Mouse (Mus musculus): ENCODE measurements at regions not wholly inside any gene's neighbourhood (a gene's known extent, or its start where the extent isn't known, plus 50 kb on each side); places are given as distances from the start of the nearest gene placed in this dataset.
A peak's percentile ranks its signal among the peaks of the same experiment; 100 is the strongest.

DNA sequence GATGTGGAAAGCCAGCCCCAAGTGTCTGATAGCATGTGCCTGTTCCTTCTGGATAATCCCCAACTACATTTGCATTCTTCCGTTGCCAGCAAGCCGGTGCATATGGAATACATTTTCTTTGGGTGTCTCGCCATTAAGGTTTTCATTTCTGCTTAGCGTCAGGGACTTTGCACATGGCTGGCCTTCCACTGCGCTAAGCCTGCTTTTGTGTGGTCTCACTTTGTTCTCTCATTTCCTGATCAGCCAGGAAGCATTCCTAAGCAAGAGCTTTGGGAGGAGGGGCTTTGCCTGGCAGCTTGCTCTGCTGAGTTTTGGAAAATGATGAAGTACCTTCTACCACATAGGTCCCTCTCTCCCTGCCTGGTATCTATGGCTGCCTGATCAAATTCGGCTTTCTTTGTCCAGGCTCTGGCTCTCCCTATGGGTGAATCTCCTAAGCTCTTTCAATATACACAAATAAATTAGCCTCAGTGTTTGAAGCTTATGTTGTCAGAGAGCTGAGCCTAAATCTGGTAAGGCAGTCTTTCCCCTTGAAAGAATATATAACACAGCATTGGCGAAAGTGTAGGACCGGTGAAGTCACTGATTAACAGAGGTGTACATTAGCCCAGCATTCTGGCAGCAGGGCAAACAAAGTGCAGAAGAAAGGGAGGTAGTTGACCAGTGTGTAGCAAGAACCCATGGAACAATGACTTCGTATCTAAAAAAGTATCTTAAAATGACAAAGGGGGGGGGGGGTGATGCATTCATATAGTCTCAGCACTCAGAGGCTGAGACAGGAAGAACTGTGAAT, 242.8 kb upstream of the Cadm1 start:
- 56% methylated on average over 9 of the region's 9 CpGs for WGBS
- peak; percentile 30; the same call in 1 of the 2 replicates for ATAC-seq (ENCODE audit: insufficient number of reproducible peaks, insufficient read depth, low FRiP score, low read depth)
- H3K27ac ChIP-seq (ENCODE audit: low read length), result peak overlapping the region; percentile 21; the same call in 1 of the 2 replicates

DNA sequence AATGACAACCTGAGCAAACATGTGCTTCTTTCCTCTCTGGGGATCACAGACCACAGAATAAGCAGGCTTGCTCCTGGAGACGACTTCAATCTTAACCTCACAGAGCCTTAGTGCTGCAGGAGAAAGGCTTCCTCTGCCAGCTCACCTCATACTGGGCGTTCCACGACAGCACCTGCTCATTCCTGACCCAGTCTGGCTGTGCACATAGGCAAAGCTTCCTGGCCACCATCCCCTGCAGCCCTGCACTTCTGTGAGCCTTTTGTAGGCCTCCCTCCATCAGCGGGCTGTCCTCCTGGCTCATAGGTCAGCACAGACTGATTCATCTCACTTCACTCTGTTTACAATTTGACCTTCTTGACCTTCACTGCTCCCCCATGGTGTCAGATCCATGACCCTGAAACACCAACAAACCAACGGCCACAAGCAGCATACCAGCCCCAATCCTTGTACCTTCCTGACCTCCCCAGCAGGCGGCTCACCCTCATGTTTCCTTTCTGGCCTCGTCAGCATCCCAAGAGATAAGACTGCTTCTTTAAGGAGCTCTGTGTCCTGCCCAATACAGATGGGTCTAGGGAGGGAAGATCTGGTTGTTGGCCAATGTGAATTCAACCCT, 241.3 kb upstream of the Cadm1 start:
- no peak for ATAC-seq (ENCODE audit: insufficient number of reproducible peaks, insufficient read depth, low FRiP score, low read depth)
- Histone ChIP-seq H3K9me3 (ENCODE audit: control insufficient read depth, low read depth, low read length) (no peaks in the 10 kb centered on the region), H3K4me3 (ENCODE audit: low read depth, low read length) (no peak overlapping the region), H3K36me3 (ENCODE audit: control insufficient read depth, insufficient read depth, low read length) (no peaks in the 10 kb centered on the region), H3K9ac (replicated peaks; ENCODE audit: low read depth, low read length) (no peak overlapping the region), H3K4me1 (ENCODE audit: control insufficient read depth, insufficient read depth, low read length) (peaks cover 3% of the 10 kb centered on the region; the same call in 1 of the 2 replicates), H3K27me3 (ENCODE audit: control insufficient read depth, insufficient read depth, low read length) (no peaks in the 10 kb centered on the region), H3K4me2 (replicated peaks; ENCODE audit: low read depth, low read length) (no peak overlapping the region), H3K27ac (ENCODE audit: low read length) (no peak overlapping the region)
- 52% methylated on average over 7 of the region's 7 CpGs for WGBS

More for the DNA sequence above, 242.8 kb upstream of the Cadm1 start:
- Histone ChIP-seq H3K4me2 (replicated peaks; ENCODE audit: low read depth, low read length) (no peak overlapping the region), H3K27me3 (ENCODE audit: control insufficient read depth, insufficient read depth, low read length) (no peaks in the 10 kb centered on the region), H3K4me3 (ENCODE audit: low read depth, low read length) (no peak overlapping the region), H3K9ac (replicated peaks; ENCODE audit: low read depth, low read length) (no peak overlapping the region), H3K36me3 (ENCODE audit: control insufficient read depth, insufficient read depth, low read length) (no peaks in the 10 kb centered on the region), H3K9me3 (ENCODE audit: control insufficient read depth, low read depth, low read length) (no peaks in the 10 kb centered on the region), H3K4me1 (ENCODE audit: control insufficient read depth, insufficient read depth, low read length) (peaks cover 3% of the 10 kb centered on the region; the same call in 1 of the 2 replicates)

DNA sequence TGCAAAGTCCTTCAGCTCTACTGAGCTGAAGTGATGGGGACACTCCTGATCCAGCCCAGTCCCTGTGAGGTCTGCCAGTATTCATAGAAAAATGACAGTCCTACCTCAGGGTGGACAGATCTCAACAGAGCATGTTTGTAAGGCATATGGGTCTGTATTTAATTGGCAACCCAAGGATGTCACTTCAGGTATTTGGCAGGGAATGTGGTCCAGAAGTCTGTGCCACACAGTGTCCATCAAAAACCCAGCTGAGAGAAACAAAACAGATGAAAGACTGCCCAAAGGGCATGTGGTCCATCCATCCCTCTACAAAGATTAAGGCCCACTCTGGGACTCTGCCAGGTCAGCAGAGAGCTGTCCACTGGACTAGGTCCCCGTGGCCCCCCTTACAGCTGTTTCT, 229.3 kb upstream of the Cadm1 start:
- no peak overlapping the region for H3K27ac ChIP-seq (ENCODE audit: low read length)
- H3K4me3 ChIP-seq (ENCODE audit: low read depth, low read length), result no peak overlapping the region
- H3K9ac ChIP-seq (replicated peaks; ENCODE audit: low read depth, low read length), result no peak overlapping the region
- no peaks in the 10 kb centered on the region for H3K36me3 ChIP-seq (ENCODE audit: control insufficient read depth, insufficient read depth, low read length)
- H3K27me3 ChIP-seq (ENCODE audit: control insufficient read depth, insufficient read depth, low read length), result no peaks in the 10 kb centered on the region
- H3K4me1 ChIP-seq (ENCODE audit: control insufficient read depth, insufficient read depth, low read length), result no peaks in the 10 kb centered on the region
- no peak for ATAC-seq (ENCODE audit: insufficient number of reproducible peaks, insufficient read depth, low FRiP score, low read depth)
- 45% methylated on average over 1 of the region's 1 CpGs for WGBS
- H3K4me2 ChIP-seq (replicated peaks; ENCODE audit: low read depth, low read length), result no peak overlapping the region
- H3K9me3 ChIP-seq (ENCODE audit: control insufficient read depth, low read depth, low read length), result no peaks in the 10 kb centered on the region

DNA sequence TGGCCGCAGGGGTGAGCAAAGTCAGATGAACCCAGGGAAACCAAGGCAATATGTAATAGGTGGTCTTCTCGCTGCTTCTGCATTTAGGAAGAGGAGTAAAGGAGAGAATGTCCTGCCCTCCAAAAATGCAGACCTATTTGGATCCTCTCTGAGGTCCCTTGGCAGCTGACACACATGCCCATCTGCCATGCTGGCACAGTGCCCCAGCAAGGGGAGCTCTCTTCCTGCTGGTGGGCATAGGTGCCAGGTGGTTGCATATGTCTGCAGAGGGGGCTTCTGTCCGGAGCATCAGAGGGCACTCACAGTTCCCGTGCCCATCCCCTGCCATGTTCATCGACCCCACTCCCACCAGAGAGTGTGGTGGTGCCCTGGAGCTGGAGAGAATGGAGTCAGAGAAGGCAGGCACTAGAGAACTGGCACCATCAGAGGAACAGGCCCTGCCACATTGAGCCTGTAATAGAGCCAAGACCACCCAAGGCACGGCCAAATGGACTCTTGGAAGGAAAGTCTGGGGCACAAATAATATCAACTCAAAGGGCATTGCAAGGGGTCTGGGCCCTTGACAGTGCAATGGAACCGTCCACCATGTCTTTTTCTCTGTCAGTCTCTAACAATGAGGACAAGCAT, 222.7 kb upstream of the Cadm1 start:
- 89% methylated on average over 7 of the region's 7 CpGs for WGBS
- Histone ChIP-seq H3K36me3 (ENCODE audit: control insufficient read depth, insufficient read depth, low read length) (no peaks in the 10 kb centered on the region), H3K4me3 (ENCODE audit: low read depth, low read length) (no peak overlapping the region), H3K4me1 (ENCODE audit: control insufficient read depth, insufficient read depth, low read length) (no peaks in the 10 kb centered on the region), H3K4me2 (replicated peaks; ENCODE audit: low read depth, low read length) (no peak overlapping the region), H3K9ac (replicated peaks; ENCODE audit: low read depth, low read length) (no peak overlapping the region), H3K27ac (ENCODE audit: low read length) (no peak overlapping the region), H3K27me3 (ENCODE audit: control insufficient read depth, insufficient read depth, low read length) (no peaks in the 10 kb centered on the region), H3K9me3 (ENCODE audit: control insufficient read depth, low read depth, low read length) (no peaks in the 10 kb centered on the region)
- ATAC-seq (ENCODE audit: insufficient number of reproducible peaks, insufficient read depth, low FRiP score, low read depth), result no peak

DNA sequence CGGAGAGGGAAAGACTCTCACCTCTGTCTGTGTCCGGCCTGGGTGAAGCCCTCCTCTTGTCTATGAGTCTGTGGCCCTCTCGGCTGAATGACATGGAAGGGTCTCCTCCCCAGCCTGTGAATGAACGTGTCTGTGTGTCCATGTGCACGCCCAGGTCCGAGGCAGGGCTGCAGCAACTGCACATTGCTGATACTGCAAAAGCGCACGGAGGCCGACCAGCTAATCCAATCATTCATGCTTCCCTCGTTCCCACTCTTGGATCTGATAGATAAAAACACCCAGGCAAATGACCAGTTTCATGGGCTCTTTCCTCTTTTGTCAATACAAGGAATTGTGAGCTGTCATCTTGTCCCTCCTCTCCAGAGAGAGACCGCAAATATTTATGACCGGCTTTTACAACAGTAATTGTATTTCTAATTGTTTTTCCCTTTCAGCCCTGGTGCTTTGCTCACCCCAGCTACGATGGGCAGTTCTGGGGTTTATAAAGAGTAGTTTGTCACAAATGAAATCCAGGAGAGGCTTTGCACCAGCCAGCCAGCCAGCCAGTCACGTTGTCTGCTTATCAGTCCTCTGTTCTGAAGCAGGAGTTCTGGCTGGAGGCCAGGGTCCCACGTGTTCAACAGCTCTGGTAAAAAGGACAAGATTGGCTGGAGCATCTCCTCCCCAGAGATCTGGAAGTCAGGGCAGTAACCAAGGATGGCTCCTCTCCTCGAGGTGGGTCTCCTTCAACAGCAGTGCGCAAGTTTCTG, 222.0 kb upstream of the Cadm1 start:
- no peaks in the 10 kb centered on the region for H3K4me1 ChIP-seq (ENCODE audit: control insufficient read depth, insufficient read depth, low read length)
- H3K27ac ChIP-seq (ENCODE audit: low read length), result no peak overlapping the region
- H3K9ac ChIP-seq (replicated peaks; ENCODE audit: low read depth, low read length), result no peak overlapping the region
- 62% methylated on average over 17 of the region's 17 CpGs for WGBS
- no peaks in the 10 kb centered on the region for H3K27me3 ChIP-seq (ENCODE audit: control insufficient read depth, insufficient read depth, low read length)
- H3K36me3 ChIP-seq (ENCODE audit: control insufficient read depth, insufficient read depth, low read length), result no peaks in the 10 kb centered on the region
- ATAC-seq (ENCODE audit: insufficient number of reproducible peaks, insufficient read depth, low FRiP score, low read depth), result no peak
- H3K4me3 ChIP-seq (ENCODE audit: low read depth, low read length), result no peak overlapping the region
- H3K9me3 ChIP-seq (ENCODE audit: control insufficient read depth, low read depth, low read length), result no peaks in the 10 kb centered on the region
- no peak overlapping the region for H3K4me2 ChIP-seq (replicated peaks; ENCODE audit: low read depth, low read length)

DNA sequence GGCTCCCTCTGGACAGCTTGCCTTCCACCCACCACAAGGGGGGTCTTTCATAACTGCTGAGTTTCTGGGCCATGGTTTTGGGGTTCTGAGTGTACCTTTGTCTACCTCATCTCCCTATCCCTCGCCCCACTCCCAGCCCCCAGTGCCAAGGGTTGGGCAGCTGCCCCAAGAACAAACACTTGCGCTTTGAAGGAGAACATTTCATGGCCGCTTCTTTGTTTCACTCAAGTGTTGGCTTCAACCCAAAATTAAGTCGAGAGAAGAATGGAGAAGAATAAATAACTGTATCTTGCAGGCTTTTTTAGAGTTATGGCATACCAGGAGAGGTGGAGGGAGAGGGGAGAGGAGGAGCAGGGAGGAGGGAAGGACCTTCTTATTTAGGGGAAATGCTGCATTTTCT, 216.5 kb upstream of the Cadm1 start:
- no peak overlapping the region for H3K9ac ChIP-seq (replicated peaks; ENCODE audit: low read depth, low read length)
- ATAC-seq (ENCODE audit: insufficient number of reproducible peaks, insufficient read depth, low FRiP score, low read depth), result no peak
- H3K4me2 ChIP-seq (replicated peaks; ENCODE audit: low read depth, low read length), result no peak overlapping the region
- no peaks in the 10 kb centered on the region for H3K36me3 ChIP-seq (ENCODE audit: control insufficient read depth, insufficient read depth, low read length)
- WGBS, result 48% methylated on average over 4 of the region's 4 CpGs
- no peak overlapping the region for H3K27ac ChIP-seq (ENCODE audit: low read length)
- no peak overlapping the region for H3K4me3 ChIP-seq (ENCODE audit: low read depth, low read length)
- H3K4me1 ChIP-seq (ENCODE audit: control insufficient read depth, insufficient read depth, low read length), result 0 out of 2 replicates have a peak, but pooled peaks cover 3% of the 10 kb centered on the region
- H3K9me3 ChIP-seq (ENCODE audit: control insufficient read depth, low read depth, low read length), result no peaks in the 10 kb centered on the region
- no peaks in the 10 kb centered on the region for H3K27me3 ChIP-seq (ENCODE audit: control insufficient read depth, insufficient read depth, low read length)

DNA sequence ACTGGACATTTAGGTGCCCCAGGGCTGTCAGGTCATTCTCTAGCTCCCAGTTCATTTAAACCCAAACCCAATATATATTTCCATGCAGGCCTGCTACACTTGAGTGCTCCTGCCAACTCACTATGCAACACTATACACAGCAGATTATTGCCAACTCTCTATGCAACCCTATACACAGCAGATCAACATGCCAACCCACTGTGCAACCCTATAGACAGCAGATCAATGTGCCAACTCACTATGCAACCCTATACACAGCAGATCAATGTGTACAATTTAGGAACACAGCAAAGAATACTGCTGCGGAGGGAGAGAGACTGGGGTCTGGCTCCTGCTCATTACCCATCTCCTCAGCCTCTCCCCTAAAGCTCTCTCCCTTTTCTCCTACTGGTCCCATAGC, 215.7 kb upstream of the Cadm1 start:
- Histone ChIP-seq H3K4me2 (replicated peaks; ENCODE audit: low read depth, low read length) (no peak overlapping the region), H3K4me3 (ENCODE audit: low read depth, low read length) (no peak overlapping the region), H3K36me3 (ENCODE audit: control insufficient read depth, insufficient read depth, low read length) (no peaks in the 10 kb centered on the region), H3K9ac (replicated peaks; ENCODE audit: low read depth, low read length) (no peak overlapping the region), H3K9me3 (ENCODE audit: control insufficient read depth, low read depth, low read length) (no peaks in the 10 kb centered on the region), H3K4me1 (ENCODE audit: control insufficient read depth, insufficient read depth, low read length) (0 out of 2 replicates have a peak, but pooled peaks cover 3% of the 10 kb centered on the region), H3K27ac (ENCODE audit: low read length) (no peak overlapping the region), H3K27me3 (ENCODE audit: control insufficient read depth, insufficient read depth, low read length) (no peaks in the 10 kb centered on the region)
- WGBS, result 83% methylated on average over 1 of the region's 1 CpGs
- no peak for ATAC-seq (ENCODE audit: insufficient number of reproducible peaks, insufficient read depth, low FRiP score, low read depth)

DNA sequence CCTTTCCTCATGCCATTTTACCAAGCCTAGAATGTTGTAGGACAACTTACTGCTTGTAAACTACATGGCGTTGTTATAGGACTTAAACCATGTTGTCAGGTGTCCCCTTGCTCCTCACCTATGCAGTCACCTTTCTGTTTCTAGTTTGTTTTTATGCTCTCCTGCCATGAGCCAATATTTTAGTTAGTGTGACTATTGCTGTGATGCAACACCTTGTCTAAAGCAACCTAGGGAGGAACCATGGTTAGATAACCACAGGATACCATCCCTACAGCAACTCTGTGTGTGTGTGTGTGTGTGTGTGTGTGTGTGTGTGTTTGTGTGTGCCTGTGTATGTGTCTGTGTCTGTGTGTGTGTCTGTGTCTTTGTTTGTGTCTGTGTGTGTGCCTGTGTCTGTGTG, 209.6 kb upstream of the Cadm1 start:
- no peaks in the 10 kb centered on the region for H3K9me3 ChIP-seq (ENCODE audit: control insufficient read depth, low read depth, low read length)
- 79% methylated on average over 1 of the region's 1 CpGs for WGBS
- H3K9ac ChIP-seq (replicated peaks; ENCODE audit: low read depth, low read length), result no peak overlapping the region
- H3K36me3 ChIP-seq (ENCODE audit: control insufficient read depth, insufficient read depth, low read length), result no peaks in the 10 kb centered on the region
- H3K4me1 ChIP-seq (ENCODE audit: control insufficient read depth, insufficient read depth, low read length), result no peaks in the 10 kb centered on the region
- H3K27me3 ChIP-seq (ENCODE audit: control insufficient read depth, insufficient read depth, low read length), result no peaks in the 10 kb centered on the region
- ATAC-seq (ENCODE audit: insufficient number of reproducible peaks, insufficient read depth, low FRiP score, low read depth), result no peak
- no peak overlapping the region for H3K4me3 ChIP-seq (ENCODE audit: low read depth, low read length)
- no peak overlapping the region for H3K27ac ChIP-seq (ENCODE audit: low read length)
- no peak overlapping the region for H3K4me2 ChIP-seq (replicated peaks; ENCODE audit: low read depth, low read length)

Measured in stomach, embryonic 14.5 days (tissue).